Mouse (Mus musculus) embryonic fibroblast, embryonic 13.5 days (primary cell): ENCODE results near the gene Slc37a1. TPM values are rescaled to one million over a fixed set of nuclear protein-coding genes. Genes with fewer than 3 reads are reported as not detected.
"Not testable (repeated sequence)": the region's sequence is repeated elsewhere in the genome, so short reads cannot be mapped to it uniquely, and the experiment has no call there.

ENCODE experiments used
- H3K27ac ChIP-seq: 2 replicates; pipeline ENCODE4 v1.5.1; 2012; ENCODE audit warnings: low read length, control low read depth, inconsistent platforms; ENCODE audit not compliant: insufficient read depth
- H3K4me1 ChIP-seq: 2 replicates; pipeline ENCODE4 v1.6.1; 2011; ENCODE audit warnings: low read length; ENCODE audit not compliant: control insufficient read depth, insufficient read depth
- H3K4me3 ChIP-seq: 2 replicates; pipeline ENCODE4 v1.5.1; 2011; ENCODE audit warnings: mild to moderate bottlenecking, control low read depth, low read length; ENCODE audit not compliant: insufficient read depth
- CTCF ChIP-seq: IDR thresholded peaks from 2 replicates; pipeline ENCODE4 v1.5.1; 2011; ENCODE audit warnings: mild to moderate bottlenecking, control low read depth, low read length, moderate library complexity, borderline replicate concordance; ENCODE audit not compliant: insufficient read depth
- POLR2A ChIP-seq: IDR thresholded peaks from 2 replicates; pipeline ENCODE4 v1.6.1; 2011; ENCODE audit warnings: low read depth, mild to moderate bottlenecking, control low read depth, low read length, moderate library complexity
- polyA plus RNA-seq: library from polyadenylated mRNA; stranded (reverse); fragments of >200 nt; gene quantifications from 2 replicates; pipeline ENCODE4 v1.2.4, GENCODE M21; 2011; ENCODE audit warnings: low read depth; ENCODE audit not compliant: missing spikeins, insufficient read length

Gene Slc37a1
- polyA plus RNA-seq, 1 experiment = not detected

DNA sequence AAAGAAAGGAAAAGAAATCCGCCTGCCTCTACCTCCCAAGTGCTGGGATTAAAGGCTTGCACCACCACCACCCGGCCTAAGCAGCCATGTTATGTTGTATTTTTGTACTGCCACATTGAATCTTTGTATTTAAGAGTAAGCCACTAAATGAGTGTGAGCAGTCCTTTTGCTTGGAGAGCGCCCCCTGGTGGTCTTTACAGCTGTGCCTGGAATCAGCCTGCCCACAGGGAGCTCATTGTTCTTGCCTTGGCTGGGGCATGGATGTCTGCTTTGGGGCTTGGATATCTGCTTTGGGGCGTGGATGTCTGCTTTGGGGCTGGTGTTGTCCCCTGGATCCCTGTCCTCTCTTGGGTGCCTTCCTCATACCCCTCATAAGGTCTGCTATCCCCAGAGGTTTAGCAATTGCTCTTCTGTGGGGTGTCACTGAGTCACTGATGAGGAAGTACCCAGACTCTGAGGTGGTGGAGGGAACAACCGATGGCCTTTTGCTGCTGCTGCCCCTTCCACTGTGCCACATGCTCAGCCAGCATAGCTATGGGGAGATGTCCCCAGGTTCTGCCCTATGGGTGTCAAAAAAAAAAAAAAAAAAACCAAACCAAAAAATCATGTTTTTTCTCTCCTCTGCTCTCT lies 57.7 kb downstream of the Slc37a1 start:
- Histone ChIP-seq H3K4me1 (no peaks in the 10 kb centered on the region), H3K4me3 (no peak overlapping the region), H3K27ac (no peak overlapping the region)
- TF ChIP-seq POLR2A = no peak
- TF ChIP-seq CTCF = peak; percentile 52; the same call in 1 of the 2 replicates

DNA sequence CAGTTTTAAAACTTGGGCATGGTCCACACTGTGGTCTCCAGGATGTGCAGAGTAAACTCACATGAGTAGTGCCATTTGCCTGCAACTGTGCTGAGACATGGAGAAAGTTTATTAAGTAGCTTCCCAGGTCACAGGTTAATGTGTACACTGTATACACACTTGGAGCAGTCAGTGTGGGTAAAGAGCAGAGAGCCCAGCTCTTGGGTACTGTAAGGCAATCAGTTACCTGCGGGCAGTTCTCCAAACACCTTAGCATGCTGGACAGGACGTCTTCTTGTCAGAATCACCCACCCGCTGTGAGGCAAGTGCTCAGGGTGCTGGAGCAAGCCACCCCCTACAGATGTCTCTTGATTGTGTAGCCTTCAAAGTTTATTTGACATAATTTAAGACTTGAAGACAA lies 58.2 kb downstream of the Slc37a1 start:
- TF ChIP-seq CTCF (no peak), POLR2A (no peak)
- H3K4me1 ChIP-seq = no peaks in the 10 kb centered on the region
- H3K27ac ChIP-seq = no peak overlapping the region
- no peak overlapping the region for H3K4me3 ChIP-seq

DNA sequence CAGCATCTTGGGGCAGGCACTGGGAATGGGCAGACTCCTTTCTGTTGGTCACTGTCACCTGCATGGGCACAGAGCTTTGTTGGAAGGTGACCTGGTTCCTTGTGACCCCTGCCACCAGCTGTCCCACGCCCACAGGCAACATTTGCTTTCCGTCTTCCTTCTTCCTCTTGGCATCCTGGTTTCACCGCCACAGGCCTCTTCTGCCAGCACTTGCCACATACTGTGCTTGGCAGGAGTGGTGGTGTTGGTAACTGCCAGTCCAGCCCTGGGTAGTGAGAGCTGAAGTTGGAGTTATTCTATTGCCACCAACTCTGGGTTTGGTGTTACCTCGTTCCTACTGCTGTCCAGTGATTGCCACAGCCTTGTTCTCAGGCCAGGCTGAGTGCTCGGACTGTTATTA lies 61.5 kb downstream of the Slc37a1 start:
- Histone ChIP-seq H3K27ac (no peak overlapping the region), H3K4me3 (no peak overlapping the region), H3K4me1 (no peaks in the 10 kb centered on the region)
- TF ChIP-seq POLR2A (no peak), CTCF (no peak)

DNA sequence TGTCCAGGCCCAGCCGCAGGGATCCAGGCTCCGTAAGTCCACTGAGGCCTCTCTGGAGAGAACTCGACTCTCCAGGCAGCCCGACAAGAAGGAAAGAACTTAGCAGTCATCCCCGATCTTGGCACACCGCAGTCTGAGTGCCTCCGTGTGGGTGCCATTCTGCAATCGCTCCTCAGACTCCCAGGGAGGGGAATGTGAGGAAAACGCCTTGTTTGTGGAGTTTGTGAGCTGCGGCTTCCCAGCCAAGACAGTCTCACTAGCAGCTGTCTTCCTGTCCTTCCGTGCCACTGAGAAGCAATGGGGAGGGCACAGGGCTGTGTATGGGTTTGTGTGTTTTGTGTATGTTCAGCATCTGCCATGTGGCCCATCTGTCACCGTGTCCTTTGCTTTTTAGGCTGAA lies 62.8 kb downstream of the Slc37a1 start:
- TF ChIP-seq CTCF = no peak
- no peak for TF ChIP-seq POLR2A
- H3K27ac ChIP-seq = no peak overlapping the region
- no peak overlapping the region for H3K4me3 ChIP-seq
- no peaks in the 10 kb centered on the region for H3K4me1 ChIP-seq

DNA sequence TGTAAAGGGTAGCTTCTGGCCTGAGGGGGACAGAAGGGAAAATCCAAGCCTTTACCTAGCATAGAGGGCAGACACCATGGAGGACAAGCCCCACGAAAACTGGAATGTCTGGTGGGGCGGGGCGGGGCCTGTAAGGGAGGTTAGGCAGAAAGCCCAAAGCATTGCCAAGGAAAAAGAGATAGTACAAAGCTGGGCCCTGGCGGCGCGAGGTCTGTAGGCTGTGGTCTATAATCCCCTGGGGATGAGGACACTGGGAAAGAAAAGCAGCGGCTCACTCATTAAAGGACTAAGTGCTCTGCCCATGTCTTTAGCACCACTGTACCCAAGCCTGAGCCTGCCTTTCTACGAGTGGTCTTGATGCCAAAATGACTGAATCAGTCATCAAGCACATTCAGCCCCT lies 65.4 kb downstream of the Slc37a1 start:
- TF ChIP-seq POLR2A (no peak), CTCF (no peak)
- Histone ChIP-seq H3K4me1 (no peaks in the 10 kb centered on the region), H3K27ac (no peak overlapping the region), H3K4me3 (no peak overlapping the region)

DNA sequence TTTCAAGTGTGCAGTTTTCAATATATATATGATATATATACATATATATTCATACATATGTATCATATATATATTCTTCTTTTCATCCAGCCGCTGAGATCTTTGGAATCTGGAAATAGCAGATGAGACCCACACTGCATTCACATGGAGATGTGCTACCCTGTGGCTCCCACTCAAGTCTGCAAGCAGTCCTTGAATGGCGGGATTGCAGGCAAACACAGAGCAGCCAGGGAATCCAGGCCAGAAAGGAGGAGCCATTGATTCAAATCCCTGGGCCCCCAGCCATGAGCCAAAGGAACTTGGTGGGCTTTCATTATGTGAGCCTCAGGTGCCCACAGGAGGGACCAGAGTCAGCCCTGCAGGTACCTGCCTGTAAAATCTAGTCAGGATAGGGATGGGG lies 66.7 kb downstream of the Slc37a1 start:
- Histone ChIP-seq H3K4me1 (no peaks in the 10 kb centered on the region), H3K4me3 (no peak overlapping the region), H3K27ac (no peak overlapping the region)
- TF ChIP-seq CTCF (no peak), POLR2A (no peak)

DNA sequence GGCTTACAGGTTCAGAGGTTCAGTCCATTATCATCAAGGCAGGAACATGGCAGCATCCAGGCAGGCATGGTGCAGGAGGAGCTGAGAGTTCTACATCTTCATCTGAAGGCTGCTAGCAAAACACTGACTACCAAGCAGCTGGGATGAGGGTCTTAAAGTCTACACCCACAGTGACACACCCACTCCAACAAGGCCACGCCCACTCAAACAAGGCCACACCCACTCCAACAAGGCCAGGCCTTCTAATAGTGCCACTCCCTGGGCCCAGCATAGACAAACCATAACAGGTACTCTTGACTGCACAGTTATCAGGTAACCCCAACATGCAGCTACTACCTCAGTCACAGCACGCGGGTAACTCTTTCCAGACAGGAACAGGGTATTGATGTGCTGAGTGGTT lies 68.1 kb downstream of the Slc37a1 start:
- H3K27ac ChIP-seq, H3K4me3 ChIP-seq, H3K4me1 ChIP-seq: not testable (repeated sequence)

DNA sequence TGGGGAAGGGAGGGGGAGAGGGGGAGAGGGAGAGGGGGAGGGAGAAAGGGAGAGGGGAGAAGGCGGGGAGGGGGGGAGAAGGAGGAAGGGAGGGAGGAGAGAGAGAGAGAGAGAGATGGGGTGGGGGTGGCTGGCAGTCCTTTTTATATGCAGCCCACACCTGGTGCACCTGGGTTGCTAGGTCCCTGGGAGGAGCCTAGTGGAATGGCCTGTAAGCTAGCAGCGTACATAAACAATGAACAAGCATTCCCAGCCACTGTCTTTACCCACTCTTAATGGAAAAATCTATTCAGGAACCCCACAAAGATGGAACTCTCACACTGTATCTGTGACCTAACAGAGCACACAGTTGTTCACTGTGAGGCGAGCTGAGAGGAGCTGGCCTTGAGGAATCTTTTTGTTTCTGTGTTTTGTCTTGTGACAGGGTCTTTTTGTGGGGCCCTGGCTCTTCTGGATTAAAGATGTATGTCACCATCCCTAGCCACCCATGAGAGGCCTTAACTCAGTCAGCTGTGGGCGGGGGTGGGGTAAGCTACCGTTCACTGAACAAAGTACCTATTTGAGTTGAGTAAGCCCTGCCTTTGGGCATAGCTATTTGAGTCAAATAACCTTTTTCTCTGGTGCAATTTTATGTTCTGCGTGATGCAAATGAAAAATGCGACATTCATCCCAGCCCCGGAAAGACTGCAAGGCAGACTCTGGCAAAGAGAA lies 69.4 kb downstream of the Slc37a1 start:
- no peak overlapping the region for H3K4me3 ChIP-seq
- no peak for TF ChIP-seq POLR2A
- H3K27ac ChIP-seq = no peak overlapping the region
- no peaks in the 10 kb centered on the region for H3K4me1 ChIP-seq

DNA sequence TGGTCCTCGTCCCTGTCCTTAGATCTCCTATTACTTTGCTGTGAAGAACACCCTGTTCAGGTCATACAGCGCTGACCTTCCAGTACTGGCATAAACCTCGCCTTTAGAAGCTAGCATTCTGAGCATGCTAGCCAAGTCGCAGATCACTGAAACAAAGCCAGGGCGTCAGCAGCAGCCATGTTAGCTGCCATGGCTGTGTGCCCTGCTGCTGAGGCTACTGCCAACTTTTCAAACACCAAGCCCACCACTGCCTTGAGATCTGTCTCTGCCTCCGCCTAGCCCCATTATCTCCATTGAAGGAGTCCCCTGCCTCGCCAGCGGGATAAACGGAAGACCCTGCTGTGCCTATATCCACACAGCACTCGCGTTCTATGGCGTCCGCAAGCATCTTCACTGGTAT lies 74.0 kb downstream of the Slc37a1 start:
- Histone ChIP-seq H3K4me1 (no peaks in the 10 kb centered on the region), H3K27ac (no peak overlapping the region), H3K4me3 (no peak overlapping the region)
- TF ChIP-seq POLR2A (no peak), CTCF (no peak)

DNA sequence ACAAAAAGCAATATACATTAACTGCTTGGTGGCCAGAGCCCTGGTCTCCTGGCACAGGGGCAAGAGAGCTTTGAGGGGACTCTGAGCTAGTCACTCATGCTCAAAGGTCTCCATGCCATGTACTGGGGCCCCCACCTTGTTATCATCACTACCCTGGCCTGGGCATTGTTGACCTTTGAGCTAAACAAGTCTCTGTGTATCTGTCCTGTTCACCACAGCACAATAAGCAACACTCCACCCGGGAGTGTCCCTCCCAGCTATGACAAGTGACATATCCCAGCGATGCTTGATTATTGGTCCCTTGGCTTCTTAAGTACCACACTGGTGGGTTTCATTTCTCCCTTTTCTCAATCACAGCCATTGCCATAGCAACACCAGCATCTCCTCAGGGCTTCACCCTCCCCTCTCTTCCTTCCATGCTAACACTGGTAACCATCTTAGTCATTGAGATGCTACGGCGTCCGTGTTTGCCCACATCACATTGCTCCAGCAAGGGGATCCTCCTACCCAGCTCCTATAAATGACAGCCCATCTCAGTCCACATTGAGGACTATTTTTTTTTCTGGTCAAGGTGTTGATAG lies 79.1 kb downstream of the Slc37a1 start:
- H3K4me3 ChIP-seq = no peak overlapping the region
- no peak overlapping the region for H3K27ac ChIP-seq
- TF ChIP-seq CTCF = no peak
- TF ChIP-seq POLR2A = no peak
- H3K4me1 ChIP-seq = no peaks in the 10 kb centered on the region

DNA sequence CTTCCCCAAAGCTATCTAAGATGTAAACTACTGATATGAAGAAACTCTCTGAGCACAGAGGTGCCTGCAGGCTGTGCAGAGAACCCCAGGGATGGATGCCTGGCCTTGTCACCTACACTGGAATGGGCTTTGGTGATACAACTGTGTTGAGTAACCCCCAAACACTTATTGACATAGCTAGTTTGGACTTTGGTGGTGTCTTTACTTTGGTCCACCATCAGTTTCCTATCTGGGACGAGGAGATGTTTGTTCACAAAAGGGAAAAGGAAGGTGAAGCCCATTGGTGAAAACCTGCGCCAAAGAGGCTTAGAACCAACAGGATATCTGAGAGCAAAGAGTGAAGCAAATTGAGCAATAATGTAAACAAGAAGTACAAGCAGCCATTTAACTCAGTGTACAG lies 83.6 kb downstream of the Slc37a1 start:
- no peak overlapping the region for H3K27ac ChIP-seq
- TF ChIP-seq CTCF (no peak), POLR2A (no peak)
- H3K4me1 ChIP-seq = no peaks in the 10 kb centered on the region; the same call in 1 of the 2 replicates
- H3K4me3 ChIP-seq = no peak overlapping the region
